Mouse (Mus musculus): ENCODE measurements around the gene Nhsl1.

DNA sequence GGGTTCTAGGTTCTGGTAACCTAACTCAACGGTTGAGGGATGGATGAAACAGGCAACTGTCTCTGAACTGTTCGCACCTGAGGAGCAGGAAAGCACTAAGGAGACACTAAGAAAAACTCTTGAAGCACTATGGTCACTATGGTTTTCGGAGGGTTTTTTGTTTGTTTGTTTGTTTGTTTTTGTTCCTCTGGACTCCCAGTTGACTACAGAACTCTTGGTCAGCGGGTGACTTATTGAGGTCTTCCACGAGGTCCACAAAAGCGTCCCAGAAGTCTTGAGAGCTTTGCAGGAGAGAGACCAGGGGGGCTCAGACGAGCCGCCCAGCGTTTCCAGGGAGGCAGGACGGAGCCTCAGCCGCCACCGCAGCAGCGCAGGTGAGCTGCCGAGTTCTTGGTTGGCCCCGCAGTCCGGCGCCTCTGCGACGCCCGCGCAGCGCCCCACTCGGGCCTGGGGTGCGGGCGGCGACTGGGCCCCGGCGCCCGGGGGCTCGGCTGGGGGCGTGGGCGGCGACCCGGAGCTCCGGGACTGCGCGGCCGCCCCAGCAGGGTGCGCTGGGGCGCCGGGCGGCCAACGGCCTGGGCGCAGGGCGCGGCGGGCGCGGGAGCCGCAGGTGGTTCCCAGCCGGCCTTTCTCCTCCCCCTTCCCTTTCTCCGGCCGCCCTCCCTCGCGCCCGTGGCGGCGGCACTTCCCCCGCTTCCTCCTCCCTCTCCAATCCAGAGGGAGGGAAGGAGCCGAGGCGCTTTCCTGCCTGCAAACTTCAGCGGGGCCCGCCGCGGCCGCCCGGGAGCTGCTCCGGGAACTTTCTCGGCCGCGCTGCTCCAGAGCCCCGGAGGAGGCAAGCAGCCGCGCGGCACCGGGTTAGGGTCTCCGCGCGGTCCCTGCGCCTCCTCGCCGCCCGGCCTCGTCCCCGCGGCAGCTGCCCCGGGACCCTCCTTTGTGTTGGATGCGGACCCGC is 547 bp upstream of the Nhsl1 start:
- TF ChIP-seq POLR2A (IDR thresholded peaks at IDR 0.05; ENCODE audit: borderline replicate concordance, low read depth, low read length) (no peak), CTCF (IDR thresholded peaks at IDR 0.05; ENCODE audit: low read depth, low read length) (no peak)
